Mouse (Mus musculus): ENCODE results near the gene Vmn1r34.
"Not testable (repeated sequence)": the region's sequence is repeated elsewhere in the genome, so short reads cannot be mapped to it uniquely, and the experiment has no call there.

Gene Vmn1r34

GRCm38 (mm10) chr6:66643779-66644178 is at the start of gene Vmn1r34:
TSS of gene Vmn1r34 (minus strand) at chr6:66643879.
- no peak for DNase-seq (ENCODE audit: low spot score in 2 of 2)

DNA sequence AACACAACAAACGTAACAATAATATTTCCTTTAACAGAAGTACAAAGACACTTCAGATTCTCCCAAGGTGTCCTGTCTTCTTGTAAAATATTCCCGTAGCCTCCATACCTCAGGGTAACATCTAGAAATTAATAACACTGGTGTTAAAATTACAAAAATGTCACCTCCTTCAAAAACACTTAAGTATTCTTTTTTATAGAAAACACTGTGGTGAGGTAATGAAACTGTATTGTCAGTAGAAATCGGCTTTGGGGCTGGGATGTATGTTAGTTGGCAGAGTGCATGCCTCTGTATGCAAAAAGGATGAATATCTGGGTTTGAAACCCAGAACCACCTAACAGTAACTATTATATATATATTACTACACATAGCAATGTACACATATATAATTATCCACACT is 42.1 kb upstream of the Vmn1r34 start, which contains the start of gene Vmn1r35:
Gene Vmn1r35 (minus strand): TSS at position 101 of the 400 bp plus-strand sequence.
- DNase-seq (ENCODE audit: low spot score in 2 of 2): no peak

DNA sequence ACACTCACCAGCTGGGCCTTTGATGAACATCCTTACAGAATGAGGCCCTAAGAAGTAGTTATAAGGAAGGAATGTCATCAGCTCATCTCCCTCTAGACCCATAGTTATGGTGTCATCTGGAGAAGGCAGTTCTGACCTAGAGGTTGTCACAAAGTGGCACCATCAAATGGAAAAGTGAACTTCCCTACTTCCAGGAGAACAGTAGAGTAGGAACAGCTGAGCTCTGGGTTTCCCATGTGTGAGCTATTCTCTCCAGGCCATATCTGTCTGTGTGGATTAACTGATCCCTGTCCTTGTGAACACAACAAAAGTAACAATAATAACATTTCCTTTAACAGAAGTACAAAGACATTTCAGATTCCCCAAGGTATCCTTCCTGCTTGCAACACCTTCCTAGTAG is 25.5 kb downstream of the Vmn1r34 start, which contains the start of gene Vmn1r33:
Gene Vmn1r33 (minus strand): TSS at position 101 of the 400 bp plus-strand sequence.
- DNase-seq (ENCODE audit: low spot score in 2 of 2): not testable (repeated sequence)

- no peak for DNase-seq (ENCODE audit: low spot score in 2 of 2)
These were observed 47.9 kb downstream of the Vmn1r34 start for GRCm38 (mm10) chr6:66595804-66596203.
